Mouse (Mus musculus) heart, embryonic 16.5 days (tissue): ENCODE measurements at regions not wholly inside any gene's neighbourhood (a gene's known extent, or its start where the extent isn't known, plus 50 kb on each side); places are given as distances from the start of the nearest gene placed in this dataset.

Source experiments
- ATAC-seq: fragments of 200-750 bp; cut with Nextera tagmentation; replicated peaks from 2 replicates; pipeline ENCODE4 v1.8.0; 2017; ENCODE audit warnings: moderate number of reproducible peaks; ENCODE audit not compliant: insufficient read depth, low FRiP score; ENCODE audit errors: extremely low read depth
- H3K27ac ChIP-seq: fragments of 300-500 bp; sonication (generic); 2 replicates; pipeline ENCODE4 v1.5.1; 2014; ENCODE audit warnings: mild to moderate bottlenecking, low read length, control low read depth, moderate library complexity
- H3K27me3 ChIP-seq: fragments of 300-500 bp; sonication (generic); 2 replicates; pipeline ENCODE4 v1.6.1; 2014; ENCODE audit warnings: low read length, mixed read lengths; ENCODE audit not compliant: control insufficient read depth, insufficient read depth
- H3K36me3 ChIP-seq: fragments of 300-500 bp; sonication (generic); 2 replicates; pipeline ENCODE4 v1.6.1; 2014; ENCODE audit not compliant: control insufficient read depth, insufficient read depth
- H3K4me1 ChIP-seq: fragments of 300-500 bp; sonication (generic); 2 replicates; pipeline ENCODE4 v1.6.1; 2014; ENCODE audit warnings: low read length, mixed read lengths; ENCODE audit not compliant: control insufficient read depth, insufficient read depth
- H3K4me2 ChIP-seq: fragments of 300-500 bp; sonication (generic); 2 replicates; pipeline ENCODE4 v1.6.1; 2014; ENCODE audit warnings: low read depth, mild to moderate bottlenecking, control low read depth, low read length
- H3K4me3 ChIP-seq: fragments of 300-500 bp; sonication (generic); 2 replicates; pipeline ENCODE4 v1.5.1; 2014; ENCODE audit warnings: mild to moderate bottlenecking, control low read depth, low read length
- H3K9ac ChIP-seq: fragments of 300-500 bp; sonication (generic); 2 replicates; pipeline ENCODE4 v1.6.1; 2014; ENCODE audit warnings: low read length, control low read depth
- H3K9me3 ChIP-seq: fragments of 300-500 bp; sonication (generic); replicated peaks from 2 replicates; pipeline ENCODE4 v1.6.1; 2016; ENCODE audit warnings: low read length; ENCODE audit not compliant: control insufficient read depth
- WGBS: fragments of 180-500 bp; shearing (Covaris S2); extraction: QIAGEN DNeasy Blood & Tissue Kit; methylation state at CpG from one replicate; pipeline ENCODE4 v1.1.7; 2014; 5-methylcytosine and 5-hydroxymethylcytosine counted together

- WGBS, result 90% methylated on average over 3 of the region's 3 CpGs
- ATAC-seq, result no peak
- H3K27ac ChIP-seq, result no peak overlapping the region
- H3K4me3 ChIP-seq, result no peak overlapping the region
- H3K9ac ChIP-seq, result no peak overlapping the region
- H3K27me3 ChIP-seq, result no peaks in the 10 kb centered on the region
- no peaks in the 10 kb centered on the region for H3K36me3 ChIP-seq
- peaks cover 4% of the 10 kb centered on the region; the same call in 1 of the 2 replicates for H3K9me3 ChIP-seq
- H3K4me2 ChIP-seq, result no peak overlapping the region
- H3K4me1 ChIP-seq, result no peaks in the 10 kb centered on the region
Observed at GRCm38 (mm10) chr15:96898285-96898684, 157.5 kb downstream of the Slc38a4 start.

- 65% methylated on average over 10 of the region's 10 CpGs for WGBS
- H3K36me3 ChIP-seq, result no peaks in the 10 kb centered on the region
Observed at GRCm38 (mm10) chr15:96884901-96885300, 170.9 kb downstream of the Slc38a4 start.

GRCm38 (mm10) chr15:96883754-96884153, 172.0 kb downstream of the Slc38a4 start:
- no peak overlapping the region for H3K4me3 ChIP-seq
- H3K4me2 ChIP-seq, result no peak overlapping the region
- WGBS, result 82% methylated on average over 10 of the region's 10 CpGs
- no peak for ATAC-seq
- H3K9ac ChIP-seq, result no peak overlapping the region
- no peaks in the 10 kb centered on the region for H3K36me3 ChIP-seq
- no peaks in the 10 kb centered on the region for H3K4me1 ChIP-seq
- no peak overlapping the region for H3K27ac ChIP-seq
- H3K27me3 ChIP-seq, result no peaks in the 10 kb centered on the region
- peaks cover 2% of the 10 kb centered on the region; the same call in 1 of the 2 replicates for H3K9me3 ChIP-seq

More at GRCm38 (mm10) chr15:96884901-96885300, 170.9 kb downstream of the Slc38a4 start:
- no peak overlapping the region for H3K27ac ChIP-seq
- no peak for ATAC-seq
- H3K27me3 ChIP-seq, result no peaks in the 10 kb centered on the region
- H3K4me2 ChIP-seq, result no peak overlapping the region
- H3K9me3 ChIP-seq, result peaks cover 2% of the 10 kb centered on the region; the same call in 1 of the 2 replicates
- no peaks in the 10 kb centered on the region for H3K4me1 ChIP-seq
- H3K9ac ChIP-seq, result no peak overlapping the region
- no peak overlapping the region for H3K4me3 ChIP-seq

DNA sequence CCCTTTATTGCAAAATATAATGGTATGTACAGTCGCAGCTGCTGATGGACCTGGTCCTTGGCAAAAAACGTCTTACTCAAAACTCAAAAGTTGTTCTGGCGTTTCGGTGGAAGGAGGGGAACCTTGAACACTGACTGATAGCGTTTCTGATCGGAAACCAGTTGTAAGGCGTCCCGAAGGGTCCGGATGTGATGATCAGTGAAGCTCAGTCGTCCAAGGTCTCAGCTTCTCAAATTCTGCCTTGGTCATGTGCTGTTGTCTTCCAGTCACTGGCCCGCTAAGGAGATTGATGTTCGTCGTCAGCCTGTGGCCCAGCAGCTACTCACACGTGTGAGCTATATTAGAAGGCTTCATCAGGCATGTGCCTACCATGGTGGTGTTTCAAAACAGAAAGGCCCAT, 173.5 kb downstream of the Slc38a4 start:
- 84% methylated on average over 14 of the region's 14 CpGs for WGBS
- Histone ChIP-seq H3K27me3 (no peaks in the 10 kb centered on the region), H3K4me2 (no peak overlapping the region), H3K4me1 (no peaks in the 10 kb centered on the region), H3K9me3 (no peaks in the 10 kb centered on the region), H3K36me3 (no peaks in the 10 kb centered on the region), H3K4me3 (no peak overlapping the region), H3K9ac (no peak overlapping the region), H3K27ac (no peak overlapping the region)
- no peak for ATAC-seq

DNA sequence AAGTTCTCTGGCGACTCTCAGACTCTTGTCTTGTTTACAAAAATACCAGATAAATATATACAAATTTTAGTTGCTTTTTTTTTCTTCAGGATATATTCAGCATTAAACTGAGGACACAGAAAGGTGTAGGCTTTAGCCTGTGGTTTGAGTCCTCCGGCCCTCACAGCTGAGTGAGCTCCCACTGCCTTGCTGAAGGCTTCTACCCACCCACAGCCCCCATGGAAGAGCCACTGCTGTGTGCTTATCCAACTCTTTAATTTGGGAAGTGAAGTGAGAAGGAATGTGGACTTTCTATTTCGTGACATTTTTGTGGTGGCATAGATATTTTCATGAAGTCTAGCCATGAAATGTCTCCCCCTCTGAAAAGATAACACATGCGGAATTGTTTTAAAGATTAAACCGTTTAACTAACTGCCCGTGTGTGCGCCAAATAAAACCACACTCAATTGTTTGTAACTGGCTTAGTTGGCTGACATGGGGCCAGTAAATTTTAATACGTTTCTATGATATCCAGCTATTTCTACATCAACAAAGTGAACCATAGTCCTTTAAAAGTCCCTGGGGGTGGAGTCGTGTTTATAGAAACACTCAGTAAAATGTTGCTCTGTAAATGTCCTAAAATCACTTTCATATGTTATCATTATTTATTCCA, 174.1 kb downstream of the Slc38a4 start:
- no peaks in the 10 kb centered on the region for H3K4me1 ChIP-seq
- 66% methylated on average over 9 of the region's 9 CpGs for WGBS
- no peak overlapping the region for H3K9ac ChIP-seq
- H3K4me2 ChIP-seq, result no peak overlapping the region
- no peaks in the 10 kb centered on the region for H3K9me3 ChIP-seq
- ATAC-seq, result no peak
- no peak overlapping the region for H3K27ac ChIP-seq
- no peaks in the 10 kb centered on the region for H3K27me3 ChIP-seq
- H3K4me3 ChIP-seq, result no peak overlapping the region
- H3K36me3 ChIP-seq, result no peaks in the 10 kb centered on the region

DNA sequence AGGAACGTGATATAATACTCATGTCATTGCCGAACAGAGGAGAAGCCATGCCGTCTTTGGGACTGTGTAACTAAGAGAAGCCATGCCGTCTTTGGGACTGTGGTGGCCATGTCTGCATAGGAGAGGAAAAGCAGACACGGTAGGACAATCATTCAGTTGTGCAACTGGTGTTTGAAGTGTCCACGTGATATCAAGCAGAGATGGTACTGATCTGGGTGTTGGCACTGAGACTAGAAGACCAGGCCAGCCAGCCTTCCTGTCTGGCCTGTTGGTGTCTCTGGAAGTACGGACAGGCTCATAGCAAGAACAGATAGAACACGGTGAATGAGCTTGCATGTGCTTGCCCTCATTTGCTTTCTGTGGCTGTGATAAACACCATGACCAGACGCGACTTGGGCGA, 175.7 kb downstream of the Slc38a4 start:
- ATAC-seq, result no peak
- WGBS, result 74% methylated on average over 11 of the region's 11 CpGs
- Histone ChIP-seq H3K4me2 (no peak overlapping the region), H3K4me1 (no peaks in the 10 kb centered on the region), H3K36me3 (no peaks in the 10 kb centered on the region), H3K27me3 (no peaks in the 10 kb centered on the region), H3K9me3 (no peaks in the 10 kb centered on the region), H3K27ac (no peak overlapping the region), H3K4me3 (no peak overlapping the region), H3K9ac (no peak overlapping the region)

DNA sequence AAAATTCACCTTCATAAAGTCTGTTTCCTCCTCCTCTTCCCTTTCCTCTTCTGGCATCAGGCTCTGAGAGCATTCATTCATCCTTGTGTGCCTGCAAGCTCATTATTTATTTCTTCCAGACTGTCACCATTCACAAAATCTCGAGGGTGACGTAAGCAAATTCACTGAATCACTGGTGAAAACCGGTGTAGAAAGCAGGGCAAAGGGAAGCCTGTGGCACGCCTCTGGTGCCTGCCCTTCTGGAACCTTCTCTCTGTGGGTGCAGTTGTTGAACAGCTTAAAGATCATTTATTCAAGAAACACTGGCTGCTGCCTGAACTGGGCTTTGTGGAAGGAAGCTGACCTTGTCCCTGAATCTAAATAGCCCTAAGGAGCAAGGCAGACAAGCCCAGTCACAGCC, 177.0 kb downstream of the Slc38a4 start:
- Histone ChIP-seq H3K9me3 (no peaks in the 10 kb centered on the region), H3K27ac (no peak overlapping the region), H3K4me3 (no peak overlapping the region), H3K36me3 (no peaks in the 10 kb centered on the region), H3K4me2 (no peak overlapping the region), H3K27me3 (no peaks in the 10 kb centered on the region), H3K4me1 (no peaks in the 10 kb centered on the region), H3K9ac (no peak overlapping the region)
- ATAC-seq, result no peak
- 74% methylated on average over 4 of the region's 4 CpGs for WGBS

DNA sequence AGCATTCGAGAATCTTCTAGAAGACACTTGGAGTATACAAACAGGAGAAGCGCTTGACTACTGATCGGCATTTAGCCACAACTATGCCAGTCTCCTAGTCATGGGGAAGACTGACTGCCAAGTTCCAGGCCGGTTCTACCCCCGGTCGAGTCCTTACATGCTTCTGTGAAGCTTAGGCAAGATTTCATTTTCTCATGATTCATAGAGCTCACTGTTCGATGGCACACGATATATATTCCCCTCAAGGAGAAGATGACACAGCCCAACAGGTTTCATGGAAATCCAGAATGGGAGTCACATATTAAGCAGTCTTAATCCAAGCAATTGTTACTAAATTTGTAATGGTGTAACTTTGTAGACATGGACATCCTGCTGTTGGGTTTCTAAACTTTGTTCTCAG, 177.8 kb downstream of the Slc38a4 start:
- Histone ChIP-seq H3K27me3 (no peaks in the 10 kb centered on the region), H3K36me3 (no peaks in the 10 kb centered on the region), H3K4me3 (no peak overlapping the region), H3K4me2 (no peak overlapping the region), H3K9me3 (no peaks in the 10 kb centered on the region), H3K27ac (no peak overlapping the region), H3K4me1 (no peaks in the 10 kb centered on the region), H3K9ac (no peak overlapping the region)
- ATAC-seq, result no peak
- 88% methylated on average over 8 of the region's 8 CpGs for WGBS

- ATAC-seq, result no peak
Observed at GRCm38 (mm10) chr15:96877271-96877670, 177.7 kb upstream of the Slc38a2 start.

More at GRCm38 (mm10) chr15:96877271-96877670, 177.7 kb upstream of the Slc38a2 start:
- H3K36me3 ChIP-seq, result no peaks in the 10 kb centered on the region
- H3K4me2 ChIP-seq, result no peak overlapping the region
- WGBS, result 87% methylated on average over 9 of the region's 9 CpGs
- H3K4me1 ChIP-seq, result no peaks in the 10 kb centered on the region
- no peaks in the 10 kb centered on the region for H3K9me3 ChIP-seq
- H3K4me3 ChIP-seq, result no peak overlapping the region
- no peaks in the 10 kb centered on the region for H3K27me3 ChIP-seq
- H3K27ac ChIP-seq, result no peak overlapping the region
- H3K9ac ChIP-seq, result no peak overlapping the region
